Mouse (Mus musculus) adrenal gland, postnatal 25 days (tissue): ENCODE data around the gene Epop. TPM values are rescaled to one million over a fixed set of nuclear protein-coding genes. Genes with fewer than 3 reads are reported as not detected.

Source experiments
- DNase-seq: peaks from one replicate; pipeline ENCODE4 v3.0.0; 2021; ENCODE audit warnings: mixed read lengths
- total RNA-seq: library from RNA; stranded (reverse); gene quantifications from 2 replicates; pipeline ENCODE4 v1.2.3, GENCODE M21; 2021

The Epop gene
- total RNA-seq, 1 experiment from 2014 or later = 6.2 TPM

DNA sequence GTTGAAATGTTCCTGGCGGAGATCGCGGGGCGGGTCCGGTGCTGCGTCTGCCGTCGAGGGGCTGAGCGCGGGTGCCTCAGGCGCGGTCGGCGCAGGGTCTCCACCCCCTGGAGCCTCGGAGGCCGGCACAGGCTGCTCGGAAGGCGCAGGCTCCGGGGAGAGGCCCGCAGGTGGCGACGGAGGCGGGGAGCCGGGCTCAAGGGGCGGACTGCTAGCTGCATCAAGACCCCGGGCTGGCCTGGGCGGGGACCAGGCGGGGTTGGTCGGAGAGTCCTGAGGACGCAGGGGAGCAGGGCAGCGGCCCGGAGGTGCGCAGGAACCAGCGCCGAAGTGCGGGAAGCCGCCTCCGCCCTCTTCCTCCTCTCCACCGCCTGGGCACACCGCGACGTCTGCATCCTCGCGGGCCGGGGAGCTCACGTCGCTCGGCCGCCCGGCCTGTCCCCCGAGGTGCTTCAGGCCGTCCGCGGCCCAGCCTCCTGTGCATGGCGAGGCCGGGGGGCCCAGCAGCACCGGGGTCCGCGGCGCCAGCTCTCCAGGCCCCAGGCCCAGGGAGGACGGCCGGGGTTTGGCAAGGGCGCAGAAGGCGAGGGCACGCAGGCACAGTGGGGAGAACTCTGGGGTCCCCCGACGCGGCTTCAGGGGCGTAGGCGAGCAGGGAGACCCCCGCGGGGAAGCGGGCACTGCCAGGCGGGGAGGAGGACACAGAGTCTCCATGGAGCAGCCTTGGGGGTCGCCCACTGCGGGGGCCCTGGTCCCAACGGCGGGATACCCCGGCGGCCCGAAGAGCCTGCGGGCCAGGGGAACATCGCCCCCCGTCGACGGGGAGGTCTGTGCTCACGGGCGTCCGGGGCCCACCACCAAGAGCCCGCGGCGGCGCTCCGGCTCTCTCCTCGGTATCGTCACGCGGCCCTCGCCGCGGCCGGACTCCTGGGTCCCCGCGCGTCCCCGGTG, 659 bp downstream of the Epop start:
- DNase-seq = peak; percentile 23

GRCm38 (mm10) chr11:97628303-97628567, 1.3 kb downstream of the Epop start:
- no peak for DNase-seq

DNA sequence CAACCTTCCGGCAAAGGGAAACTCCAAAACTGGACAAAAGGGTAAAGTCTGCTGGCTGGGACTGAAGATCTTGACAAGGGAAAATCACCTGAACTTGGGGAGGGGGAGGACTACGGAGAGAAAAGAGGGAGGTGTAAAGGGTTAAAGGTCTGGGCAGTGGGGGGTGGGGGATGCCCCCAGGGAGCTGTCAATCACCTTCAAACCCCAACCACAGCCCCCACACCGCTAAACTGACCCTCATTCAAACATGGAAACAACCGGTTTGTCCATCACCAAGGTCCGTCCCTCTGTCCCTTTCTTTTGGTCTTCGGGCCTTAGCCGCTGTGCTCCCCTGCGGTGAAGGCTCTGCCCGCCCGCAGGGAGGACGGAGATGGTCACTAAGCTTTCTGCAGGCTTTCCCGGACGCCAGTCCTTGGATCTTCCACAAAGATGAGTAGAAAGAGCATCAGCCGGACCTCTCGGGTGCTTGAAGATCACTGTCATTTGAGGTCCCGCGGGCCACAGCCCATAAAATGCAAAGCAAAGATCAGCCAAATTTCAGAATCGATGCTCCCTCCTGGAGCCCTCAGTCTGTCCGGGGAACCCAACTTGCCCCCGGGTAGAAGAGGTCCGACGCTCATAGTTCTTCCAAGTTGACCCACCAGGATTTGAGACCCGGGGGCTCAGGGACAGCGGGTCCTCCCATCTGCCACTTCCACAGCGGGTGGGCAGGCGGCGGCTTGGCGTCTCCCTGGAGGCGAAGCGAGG, 1.8 kb downstream of the Epop start:
- no peak for DNase-seq

GRCm38 (mm10) chr11:97626850-97627249, 2.7 kb downstream of the Epop start:
- no peak for DNase-seq

- no peak for DNase-seq
Observed at GRCm38 (mm10) chr11:97626431-97626830, 3.1 kb downstream of the Epop start.

GRCm38 (mm10) chr11:97625551-97625950, 4.0 kb downstream of the Epop start:
- DNase-seq = no peak

DNA sequence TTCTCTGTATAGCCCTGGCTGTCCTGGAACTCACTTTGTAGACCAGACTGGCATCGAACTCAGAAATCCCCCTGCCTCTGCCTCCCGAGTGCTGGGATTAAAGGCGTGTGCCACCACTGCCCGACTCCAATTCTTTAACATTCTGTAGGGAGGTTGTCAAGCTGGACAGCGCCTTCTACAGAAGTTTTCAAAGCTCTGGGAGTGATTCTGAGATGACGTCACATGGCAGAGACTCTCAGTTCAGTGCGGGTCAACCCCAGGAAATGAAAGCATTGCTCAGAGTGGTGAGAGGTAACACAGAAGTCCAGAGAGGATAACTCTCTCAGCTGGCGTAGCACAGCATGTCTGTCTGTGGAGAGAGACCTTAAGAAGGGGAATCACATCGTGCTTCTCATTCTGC, 6.3 kb downstream of the Epop start:
- DNase-seq = no peak

DNA sequence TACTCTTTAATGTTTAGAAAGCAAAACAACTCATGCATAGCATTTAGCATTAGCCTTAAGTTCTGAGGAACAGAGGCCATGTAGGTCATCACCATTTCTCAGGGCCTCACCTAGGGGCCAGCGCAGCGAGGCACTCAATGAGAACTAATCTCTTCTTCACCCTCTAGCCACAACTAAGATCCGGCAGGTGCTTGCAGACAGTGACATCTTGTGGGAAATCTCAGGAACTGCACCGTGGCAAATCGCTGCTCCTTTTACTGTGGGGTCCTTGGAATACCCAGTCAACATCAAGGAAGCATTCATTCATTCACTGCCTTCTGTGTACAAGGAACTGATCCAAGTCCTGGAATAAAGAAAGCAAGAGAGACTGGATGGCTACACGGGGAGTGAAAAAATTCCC, 7.1 kb downstream of the Epop start:
- DNase-seq = peak; percentile 44

DNA sequence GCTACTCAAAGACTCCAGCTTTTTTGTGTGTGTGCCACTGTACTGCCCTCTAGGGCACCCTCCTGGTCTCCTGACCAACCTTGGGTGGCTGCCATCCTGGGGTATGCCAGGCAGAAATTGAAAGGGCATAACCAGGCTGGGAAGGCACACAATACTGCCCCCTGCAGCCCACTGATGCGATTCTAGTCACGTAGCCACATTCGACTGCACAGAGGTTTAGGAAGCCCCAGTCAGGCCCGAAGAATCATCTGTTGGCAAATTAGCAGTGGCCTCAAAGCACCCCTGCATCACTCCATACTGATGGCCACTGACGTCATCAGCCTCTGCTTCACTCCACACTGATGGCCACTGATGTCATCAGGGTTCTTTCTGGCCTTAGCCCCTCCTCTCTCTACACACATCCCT, 10.1 kb downstream of the Epop start:
- DNase-seq = peak; percentile 78

DNA sequence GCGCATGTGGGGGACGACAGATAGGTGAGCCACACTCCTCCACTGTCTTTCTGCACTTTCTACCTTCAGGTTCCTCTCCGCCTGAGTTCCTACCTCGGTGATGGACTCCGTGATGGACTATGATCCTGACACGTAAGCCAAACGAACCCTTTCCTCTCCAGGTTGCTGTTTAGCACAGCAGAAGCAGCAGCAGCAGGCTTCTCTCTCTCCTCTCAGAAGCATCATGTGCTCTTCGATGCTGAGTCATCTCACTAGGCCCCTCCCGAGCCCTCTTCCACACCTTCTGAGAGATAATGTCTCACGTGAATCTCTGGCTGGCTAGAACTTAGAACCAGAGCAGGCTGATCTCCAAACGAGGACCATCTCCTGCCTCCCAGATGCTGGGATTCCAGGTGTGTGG, 11.1 kb downstream of the Epop start:
- DNase-seq = no peak

DNA sequence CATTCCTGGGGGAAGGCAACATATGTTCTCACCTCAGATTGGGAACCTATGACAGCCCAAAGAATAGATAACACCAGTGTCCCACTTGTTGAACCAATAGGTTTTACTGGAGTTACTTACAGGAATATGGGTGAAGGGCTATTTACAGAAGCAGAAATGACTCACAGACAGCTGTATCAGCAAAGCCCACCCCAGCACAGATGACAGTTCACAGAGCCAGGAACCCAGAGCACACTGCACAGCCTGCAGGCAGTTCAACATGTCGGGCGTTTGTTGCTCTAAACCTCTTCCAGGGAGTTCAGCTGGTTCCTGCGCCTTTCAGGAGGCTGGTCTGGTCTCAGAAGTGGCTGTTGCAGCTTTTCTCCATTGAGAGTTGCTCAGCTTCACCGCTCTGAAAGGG, 14.2 kb downstream of the Epop start:
- no peak for DNase-seq

DNA sequence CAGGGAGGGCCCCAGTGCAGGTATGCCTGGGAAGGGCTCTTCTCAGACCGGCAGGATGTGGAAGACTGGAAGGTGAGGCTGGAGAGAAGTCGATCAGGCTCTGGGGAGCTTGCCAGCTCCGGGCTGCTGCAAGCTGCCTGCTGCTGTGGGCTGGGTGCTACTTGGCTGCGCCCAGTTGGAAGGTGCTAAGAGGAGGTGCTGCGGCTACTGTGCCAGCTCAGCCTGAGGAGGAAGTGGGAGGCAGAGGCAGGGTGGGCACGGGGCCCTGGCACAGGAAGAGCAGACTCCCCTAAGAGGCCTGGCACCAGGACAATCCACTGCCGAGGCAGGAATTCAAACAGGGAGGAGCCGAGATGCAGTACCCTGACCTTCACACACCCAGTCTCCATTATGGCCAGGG, 18.4 kb downstream of the Epop start:
- DNase-seq = no peak

GRCm38 (mm10) chr11:97609743-97610142, 19.8 kb downstream of the Epop start:
- no peak for DNase-seq

- no peak for DNase-seq
Observed at GRCm38 (mm10) chr11:97608933-97609332, 20.6 kb downstream of the Epop start.

DNA sequence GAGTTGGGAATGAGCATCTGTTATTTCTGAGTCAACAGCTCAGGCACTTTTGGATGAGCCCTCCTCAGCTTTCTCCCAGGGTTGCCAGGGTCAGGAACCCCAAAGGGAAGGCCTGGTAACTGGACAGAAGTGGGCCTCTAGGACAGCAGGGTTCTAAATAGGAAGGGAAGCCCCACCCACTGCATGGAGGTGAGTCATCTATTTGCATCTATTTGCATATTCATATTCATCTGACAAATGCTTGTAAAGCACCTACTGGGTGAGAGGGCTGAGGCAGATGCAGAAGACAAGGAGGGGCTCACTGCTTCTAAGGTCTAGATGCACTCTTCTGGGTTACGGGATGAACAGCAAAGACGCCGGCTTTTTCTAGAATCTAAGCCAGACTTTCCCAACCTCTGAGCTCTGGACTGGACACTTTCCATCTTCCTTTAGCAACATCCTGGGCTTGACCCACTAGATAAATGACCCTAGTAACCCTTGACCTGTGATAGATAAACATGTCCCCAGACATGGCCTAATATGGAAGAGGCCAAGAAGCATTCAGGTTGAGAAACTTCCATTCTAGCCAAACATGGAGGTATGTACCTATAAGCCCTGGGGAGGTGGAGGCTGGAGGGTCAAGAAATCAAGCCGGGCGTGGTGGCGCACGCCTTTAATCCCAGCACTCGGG, 22.3 kb downstream of the Epop start:
- DNase-seq = no peak

GRCm38 (mm10) chr11:97603891-97604290, 25.6 kb downstream of the Epop start:
- DNase-seq = peak; percentile 79

- DNase-seq = no peak
Observed at GRCm38 (mm10) chr11:97602223-97602622, 27.3 kb downstream of the Epop start.

GRCm38 (mm10) chr11:97599104-97599503, 30.4 kb downstream of the Epop start:
- DNase-seq = no peak

- no peak for DNase-seq
Observed at GRCm38 (mm10) chr11:97597945-97598691, 31.4 kb downstream of the Epop start.

- DNase-seq = no peak
Observed at GRCm38 (mm10) chr11:97594136-97594535, 35.4 kb downstream of the Epop start.

DNA sequence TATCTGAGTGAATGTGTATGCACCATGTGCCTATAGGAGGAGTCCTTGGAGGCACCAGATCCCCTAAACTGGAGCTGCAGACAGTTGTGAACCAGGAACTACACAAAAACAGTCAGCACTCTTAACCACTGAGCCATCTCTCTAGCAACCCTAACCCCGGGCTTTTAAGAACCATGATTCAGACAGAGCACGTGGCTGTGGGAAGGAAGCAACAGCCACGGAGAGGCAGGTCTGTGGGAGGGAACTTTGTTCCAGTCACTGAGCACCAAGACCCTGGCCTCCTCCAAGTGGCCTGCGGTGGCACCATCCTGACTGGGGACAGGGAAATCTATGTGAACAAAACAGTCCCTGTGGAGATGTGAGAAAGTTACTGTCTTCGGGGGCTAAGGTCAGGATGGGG, 37.6 kb downstream of the Epop start:
- no peak for DNase-seq

- DNase-seq = no peak
Observed at GRCm38 (mm10) chr11:97590227-97590960, 39.1 kb downstream of the Epop start.
